Mouse (Mus musculus): Measurements from ENCODE around the gene Adra1b. TPM values are rescaled to one million over a fixed set of nuclear protein-coding genes. Genes with fewer than 3 reads are reported as not detected.

Adra1b gene
- total RNA-seq, 1 experiment: 0.71 TPM

DNA sequence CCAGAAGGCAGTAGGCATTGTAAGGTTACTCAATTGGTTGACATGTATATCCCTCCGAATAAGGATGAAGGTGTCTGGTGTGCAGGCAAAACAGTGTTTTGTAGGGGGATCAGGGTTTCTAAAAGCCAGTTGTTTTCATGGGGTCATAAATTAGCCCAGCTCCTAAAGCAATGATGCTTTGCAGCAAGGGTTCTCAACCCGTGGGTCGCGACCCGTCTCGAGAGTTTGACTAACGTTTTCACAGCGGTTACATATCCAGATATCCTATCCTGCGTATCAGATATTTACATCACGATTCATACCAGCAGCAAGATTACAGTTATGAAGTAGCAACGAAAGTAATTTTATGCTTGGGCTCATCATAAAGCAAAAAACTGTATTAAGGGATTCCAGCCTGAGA, 133.3 kb downstream of the Adra1b start:
- in situ Hi-C loops (cut with MboI; ENCODE audit: low sequenced_read_pairs in 2 of 2, unreplicated experiment in 2 of 2): no loop called here
- TF ChIP-seq HCFC1 (IDR thresholded peaks at IDR 0.05; ENCODE audit: borderline replicate concordance, insufficient read depth, low read length) (no peak), CHD2 (IDR thresholded peaks at IDR 0.05; ENCODE audit: low read depth, low read length) (peak; percentile 97), ZNF384 (IDR thresholded peaks at IDR 0.05; ENCODE audit: low read depth, low read length) (no peak), MAFK (IDR thresholded peaks at IDR 0.05; ENCODE audit: insufficient read depth, low read depth, low read length) (no peak), ZC3H11A (IDR thresholded peaks at IDR 0.05; ENCODE audit: borderline replicate concordance, low read depth, low read length) (no peak)
- Histone ChIP-seq H3K4me3 (ENCODE audit: insufficient read depth in 1 of 2, low read depth in 1 of 2, low read length in 2 of 2, poor library complexity in 1 of 2, severe bottlenecking in 1 of 2) (no peak overlapping the region), H3K27ac (ENCODE audit: insufficient read depth, low read depth, low read length, poor library complexity, severe bottlenecking) (no peak overlapping the region), H3K4me1 (ENCODE audit: control insufficient read depth in 2 of 2, insufficient read depth in 2 of 2, low read length in 2 of 2, poor library complexity in 1 of 2) (no peaks in the 10 kb centered on the region), H3K36me3 (ENCODE audit: control insufficient read depth, insufficient read depth, low read length, poor library complexity, severe bottlenecking) (no peaks in the 10 kb centered on the region), H3K9ac (ENCODE audit: insufficient read depth, low read depth, low read length, poor library complexity, severe bottlenecking) (no peak overlapping the region), H3K9me3 (ENCODE audit: control insufficient read depth, insufficient read depth, low read depth, low read length) (no peaks in the 10 kb centered on the region)
- no peak for DNase-seq (ENCODE audit: low read depth, low spot score)

DNA sequence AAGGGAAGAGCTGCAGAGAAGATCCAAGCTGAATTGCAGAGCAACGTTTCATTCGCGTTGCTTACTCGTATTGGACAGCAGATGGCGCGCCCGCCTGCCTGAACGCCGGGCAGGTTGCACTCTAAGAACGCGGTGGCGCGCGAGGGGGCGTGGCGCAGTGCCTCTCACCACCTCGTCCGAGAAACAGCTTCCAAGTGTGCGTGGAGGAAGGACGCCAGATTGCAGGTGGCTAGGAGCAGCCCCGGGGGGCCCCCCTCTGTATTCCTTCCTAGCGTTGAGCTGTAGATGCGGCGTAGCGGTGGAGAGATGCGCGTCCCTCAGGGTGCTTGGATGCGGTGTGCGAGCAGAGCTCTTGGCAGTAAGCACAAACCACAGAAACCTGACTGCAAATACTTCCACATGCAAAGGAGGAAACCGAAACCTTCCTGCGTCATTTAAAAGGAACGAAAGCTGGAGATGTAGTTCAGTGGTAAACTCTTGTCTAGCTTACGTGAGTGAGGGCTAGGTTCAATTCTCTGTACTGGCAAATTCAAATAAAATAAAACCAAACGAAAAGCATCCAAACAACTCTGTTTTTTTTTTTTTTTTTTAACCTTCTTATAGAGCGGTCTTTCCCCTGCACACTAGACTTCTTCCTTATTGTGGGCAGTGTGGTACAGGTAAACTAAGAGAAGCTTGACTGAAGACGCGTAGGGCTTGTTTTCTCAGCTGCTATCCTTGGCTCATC, 133.9 kb downstream of the Adra1b start:
- in situ Hi-C loops (cut with MboI; ENCODE audit: low sequenced_read_pairs in 2 of 2, unreplicated experiment in 2 of 2): no loop called here
- Histone ChIP-seq H3K27ac (ENCODE audit: insufficient read depth, low read depth, low read length, poor library complexity, severe bottlenecking) (no peak overlapping the region), H3K9ac (ENCODE audit: insufficient read depth, low read depth, low read length, poor library complexity, severe bottlenecking) (no peak overlapping the region), H3K4me3 (ENCODE audit: insufficient read depth in 1 of 2, low read depth in 1 of 2, low read length in 2 of 2, poor library complexity in 1 of 2, severe bottlenecking in 1 of 2) (peak overlapping the region; percentile 56 to 77), H3K36me3 (ENCODE audit: control insufficient read depth, insufficient read depth, low read length, poor library complexity, severe bottlenecking) (no peaks in the 10 kb centered on the region), H3K9me3 (ENCODE audit: control insufficient read depth, insufficient read depth, low read depth, low read length) (no peaks in the 10 kb centered on the region), H3K4me1 (ENCODE audit: control insufficient read depth in 2 of 2, insufficient read depth in 2 of 2, low read length in 2 of 2, poor library complexity in 1 of 2) (no peaks in the 10 kb centered on the region)
- TF ChIP-seq CHD2 (IDR thresholded peaks at IDR 0.05; ENCODE audit: low read depth, low read length) (no peak), ZC3H11A (IDR thresholded peaks at IDR 0.05; ENCODE audit: borderline replicate concordance, low read depth, low read length) (peak; percentile 62; the same call in 1 of the 2 replicates)
- DNase-seq (ENCODE audit: low read depth, low spot score): peak; percentile 67

DNA sequence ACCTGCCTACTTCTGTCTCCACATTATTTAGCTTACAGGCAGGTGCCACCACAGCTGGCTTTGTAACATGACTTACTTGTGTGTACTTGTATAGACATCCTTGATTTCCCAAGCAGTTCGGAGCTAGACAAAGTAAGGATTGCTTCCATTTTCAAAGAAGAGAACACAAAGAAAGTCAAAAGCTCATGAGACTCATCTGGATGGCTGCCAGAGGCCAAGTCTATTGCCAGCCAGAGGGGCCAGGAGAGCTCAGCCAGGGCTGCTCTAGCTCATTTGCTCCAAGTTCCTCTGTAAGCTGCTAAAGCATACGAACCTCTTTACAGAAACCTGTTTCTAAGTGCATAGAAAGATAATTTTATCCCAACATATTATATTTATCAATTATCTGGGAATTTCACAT, 142.6 kb downstream of the Adra1b start:
- DNase-seq (ENCODE audit: low read depth, low spot score): no peak
- in situ Hi-C loops (cut with MboI; ENCODE audit: low sequenced_read_pairs in 2 of 2, unreplicated experiment in 2 of 2): no loop called here
- TF ChIP-seq MAFK (IDR thresholded peaks at IDR 0.05; ENCODE audit: insufficient read depth, low read depth, low read length) (no peak), HCFC1 (IDR thresholded peaks at IDR 0.05; ENCODE audit: borderline replicate concordance, insufficient read depth, low read length) (no peak), ZC3H11A (IDR thresholded peaks at IDR 0.05; ENCODE audit: borderline replicate concordance, low read depth, low read length) (no peak), ZNF384 (IDR thresholded peaks at IDR 0.05; ENCODE audit: low read depth, low read length) (no peak), CHD2 (IDR thresholded peaks at IDR 0.05; ENCODE audit: low read depth, low read length) (no peak)
- Histone ChIP-seq H3K4me1 (ENCODE audit: control insufficient read depth in 2 of 2, insufficient read depth in 2 of 2, low read length in 2 of 2, poor library complexity in 1 of 2) (0 out of 4 replicates have a peak, but pooled peaks cover 0 to 1% of the 10 kb centered on the region in 2 experiments), H3K27ac (ENCODE audit: insufficient read depth, low read depth, low read length, poor library complexity, severe bottlenecking) (no peak overlapping the region), H3K4me3 (ENCODE audit: insufficient read depth in 1 of 2, low read depth in 1 of 2, low read length in 2 of 2, poor library complexity in 1 of 2, severe bottlenecking in 1 of 2) (no peak overlapping the region), H3K9ac (ENCODE audit: insufficient read depth, low read depth, low read length, poor library complexity, severe bottlenecking) (no peak overlapping the region), H3K36me3 (ENCODE audit: control insufficient read depth, insufficient read depth, low read length, poor library complexity, severe bottlenecking) (no peaks in the 10 kb centered on the region), H3K9me3 (ENCODE audit: control insufficient read depth, insufficient read depth, low read depth, low read length) (no peaks in the 10 kb centered on the region)

DNA sequence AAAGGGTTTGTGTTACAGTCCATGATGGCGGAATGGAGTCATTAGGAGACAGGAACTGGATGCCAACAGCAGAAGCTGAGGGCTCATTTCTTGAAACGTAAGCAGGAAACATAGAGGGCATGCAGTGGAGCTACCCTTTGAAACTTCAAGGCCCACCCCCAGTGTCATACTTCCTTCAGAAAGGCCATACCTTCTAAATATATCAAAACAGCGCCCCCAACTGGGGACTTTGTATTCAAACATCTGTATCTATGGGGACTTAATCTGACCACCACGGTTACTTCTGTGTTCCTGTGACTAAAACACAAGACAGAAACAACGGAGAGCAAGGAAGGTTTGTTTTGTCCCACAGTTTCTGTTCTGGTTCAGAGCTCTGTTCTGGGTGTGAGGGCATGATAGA, 145.6 kb downstream of the Adra1b start:
- Histone ChIP-seq H3K4me3 (ENCODE audit: insufficient read depth in 1 of 2, low read depth in 1 of 2, low read length in 2 of 2, poor library complexity in 1 of 2, severe bottlenecking in 1 of 2) (no peak overlapping the region), H3K4me1 (ENCODE audit: control insufficient read depth in 2 of 2, insufficient read depth in 2 of 2, low read length in 2 of 2, poor library complexity in 1 of 2) (peaks cover 5 to 8% of the 10 kb centered on the region in 2 experiments; a peak in 2 of 4 replicates), H3K36me3 (ENCODE audit: control insufficient read depth, insufficient read depth, low read length, poor library complexity, severe bottlenecking) (no peaks in the 10 kb centered on the region), H3K9me3 (ENCODE audit: control insufficient read depth, insufficient read depth, low read depth, low read length) (no peaks in the 10 kb centered on the region), H3K27ac (ENCODE audit: insufficient read depth, low read depth, low read length, poor library complexity, severe bottlenecking) (no peak overlapping the region), H3K9ac (ENCODE audit: insufficient read depth, low read depth, low read length, poor library complexity, severe bottlenecking) (no peak overlapping the region)
- TF ChIP-seq ZNF384 (IDR thresholded peaks at IDR 0.05; ENCODE audit: low read depth, low read length): no peak
- TF ChIP-seq MAFK (IDR thresholded peaks at IDR 0.05; ENCODE audit: insufficient read depth, low read depth, low read length): no peak
- TF ChIP-seq CHD2 (IDR thresholded peaks at IDR 0.05; ENCODE audit: low read depth, low read length): no peak
- no peak for TF ChIP-seq HCFC1 (IDR thresholded peaks at IDR 0.05; ENCODE audit: borderline replicate concordance, insufficient read depth, low read length)
- no peak for TF ChIP-seq ZC3H11A (IDR thresholded peaks at IDR 0.05; ENCODE audit: borderline replicate concordance, low read depth, low read length)
- in situ Hi-C loops (cut with MboI; ENCODE audit: low sequenced_read_pairs in 2 of 2, unreplicated experiment in 2 of 2): no loop called here
- peak; percentile 60 for DNase-seq (ENCODE audit: low read depth, low spot score)

All from ES-E14 (cell line).